Mouse (Mus musculus): ENCODE measurements around the gene Alkbh3.

Gene Alkbh3

DNA sequence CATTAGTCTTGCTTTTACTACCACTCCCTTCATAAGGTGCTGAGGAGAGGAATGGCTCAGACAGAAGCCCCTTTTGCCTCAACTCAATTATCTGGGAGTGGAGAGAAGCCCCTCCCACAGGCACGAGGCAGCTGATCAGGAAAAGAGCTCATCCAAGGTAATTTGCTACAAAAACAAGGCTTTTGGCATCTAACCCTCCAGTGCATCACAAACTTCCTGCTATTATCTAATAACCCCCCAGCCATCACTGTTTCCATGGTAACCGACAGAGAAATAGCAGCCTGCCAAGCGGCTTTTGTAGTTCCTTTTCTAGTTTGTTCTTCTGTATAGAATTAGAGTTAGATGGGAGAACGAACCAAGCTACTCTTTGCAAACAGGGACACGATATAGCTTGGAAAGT lies 18.3 kb downstream of the Alkbh3 start:
- peak; percentile 49 for DNase-seq

DNA sequence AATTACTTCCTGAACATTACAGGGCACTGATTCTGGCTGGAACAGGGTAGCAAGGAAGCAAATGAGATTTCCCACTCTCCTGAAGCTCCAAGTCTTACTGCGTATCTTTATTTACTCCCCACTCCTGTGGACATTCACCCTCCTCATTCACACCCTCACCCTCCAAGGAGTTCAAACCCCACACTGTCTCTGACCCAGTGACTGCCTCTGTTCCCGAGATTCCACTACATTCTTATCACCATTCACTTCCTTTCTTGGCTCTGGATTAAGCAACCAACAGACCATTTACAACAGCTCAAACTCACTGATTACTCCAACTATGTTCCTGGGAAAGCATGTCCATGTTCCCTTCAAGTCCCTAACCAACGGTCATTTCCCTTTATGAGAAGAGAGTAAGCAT lies 19.3 kb downstream of the Alkbh3 start:
- DNase-seq, result no peak

DNA sequence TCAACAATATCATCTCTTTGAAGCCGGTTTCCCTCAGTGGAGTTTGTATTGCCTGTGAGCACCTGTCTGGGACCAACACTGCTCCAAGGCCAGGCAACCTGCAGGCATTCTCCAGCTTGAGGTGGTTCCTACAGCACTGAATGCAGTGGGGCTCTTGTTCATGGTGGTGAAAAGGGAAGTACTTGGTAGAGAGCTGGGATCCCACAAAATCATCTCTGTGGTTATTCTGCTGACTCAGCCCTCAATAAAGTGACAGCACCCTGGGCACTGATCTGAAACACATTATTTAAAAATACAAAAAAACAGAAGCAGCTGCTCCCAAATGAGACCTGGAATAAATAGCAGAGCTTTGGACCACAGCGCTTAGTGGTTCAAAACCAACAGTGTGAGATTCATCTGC lies 22.2 kb downstream of the Alkbh3 start:
- no peak for DNase-seq

DNA sequence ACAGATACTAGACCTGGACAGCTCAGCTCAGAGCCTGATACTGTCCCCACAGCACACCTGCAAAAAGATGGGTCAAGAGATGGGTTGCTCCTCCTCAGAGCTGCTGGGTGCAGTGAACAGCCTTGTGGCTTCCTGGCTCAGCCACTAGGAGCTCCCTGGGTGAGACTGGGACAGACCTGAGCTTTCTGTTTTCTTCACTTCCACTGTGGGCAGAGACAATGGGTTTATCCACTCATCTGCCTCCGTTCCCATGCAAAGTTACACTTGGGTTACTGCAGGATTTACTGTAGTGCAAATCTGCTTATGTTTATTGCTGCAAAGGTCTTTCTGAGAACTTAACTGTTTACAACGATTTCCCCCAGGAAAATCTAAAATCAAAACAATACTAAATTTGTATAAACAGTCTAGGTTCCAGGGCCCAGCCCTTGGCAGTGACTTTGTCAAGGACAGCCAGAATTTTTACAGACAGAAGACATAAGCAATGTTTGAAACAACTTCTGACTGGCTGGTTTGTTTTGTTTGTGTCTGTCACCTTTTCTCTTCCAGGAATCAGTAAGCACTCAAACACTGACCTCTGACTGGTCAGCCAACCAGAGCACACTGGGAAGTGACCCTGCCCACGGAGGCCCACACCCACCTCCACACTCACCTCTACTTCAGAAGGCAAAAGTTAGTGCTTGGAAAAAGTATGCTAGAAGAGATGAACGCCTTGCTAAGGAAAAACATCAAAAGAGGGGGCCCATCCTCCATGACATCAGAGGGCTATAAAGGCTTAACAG lies 28.0 kb downstream of the Alkbh3 start:
- no peak for DNase-seq

DNA sequence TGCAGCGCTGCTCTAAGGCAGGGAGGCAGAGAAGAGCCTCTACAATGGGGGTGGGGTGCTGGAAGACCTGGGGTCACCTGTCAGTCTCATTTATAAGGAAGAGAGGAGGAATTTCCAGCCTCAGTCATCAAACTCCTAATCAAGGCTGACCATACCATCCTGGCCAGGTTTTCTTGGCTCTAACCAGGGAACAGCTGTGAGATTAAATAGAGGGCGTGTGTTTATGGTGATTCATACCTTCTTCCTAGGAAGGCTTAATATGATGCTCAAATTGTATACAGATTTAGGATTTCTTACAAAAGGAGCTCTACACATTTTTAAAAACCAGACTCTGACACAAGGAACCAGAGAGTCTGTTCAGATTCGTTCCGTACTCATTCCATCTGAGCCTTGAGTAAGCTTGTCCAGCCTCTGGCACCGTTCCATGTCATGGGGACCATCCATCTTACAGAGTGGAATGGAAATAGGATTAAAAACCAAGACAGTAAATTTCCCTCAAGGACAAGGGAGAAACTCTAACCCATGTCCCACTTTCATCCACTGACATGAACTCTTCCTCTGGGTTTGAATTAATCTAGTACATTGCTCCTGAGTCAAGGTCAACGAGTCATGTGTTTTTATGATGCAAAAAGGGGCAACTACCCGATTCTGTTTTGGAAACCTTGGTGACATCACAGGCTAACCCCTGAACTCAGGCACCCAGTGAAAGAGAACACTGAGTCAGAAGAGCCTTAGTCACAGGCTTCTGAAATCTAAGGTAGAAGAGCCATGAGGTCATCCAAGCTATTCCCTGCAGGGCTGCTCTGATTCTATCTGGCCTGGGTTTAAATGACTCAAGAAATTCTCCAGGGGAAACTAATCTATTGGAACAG lies 31.1 kb downstream of the Alkbh3 start:
- no peak for DNase-seq

DNA sequence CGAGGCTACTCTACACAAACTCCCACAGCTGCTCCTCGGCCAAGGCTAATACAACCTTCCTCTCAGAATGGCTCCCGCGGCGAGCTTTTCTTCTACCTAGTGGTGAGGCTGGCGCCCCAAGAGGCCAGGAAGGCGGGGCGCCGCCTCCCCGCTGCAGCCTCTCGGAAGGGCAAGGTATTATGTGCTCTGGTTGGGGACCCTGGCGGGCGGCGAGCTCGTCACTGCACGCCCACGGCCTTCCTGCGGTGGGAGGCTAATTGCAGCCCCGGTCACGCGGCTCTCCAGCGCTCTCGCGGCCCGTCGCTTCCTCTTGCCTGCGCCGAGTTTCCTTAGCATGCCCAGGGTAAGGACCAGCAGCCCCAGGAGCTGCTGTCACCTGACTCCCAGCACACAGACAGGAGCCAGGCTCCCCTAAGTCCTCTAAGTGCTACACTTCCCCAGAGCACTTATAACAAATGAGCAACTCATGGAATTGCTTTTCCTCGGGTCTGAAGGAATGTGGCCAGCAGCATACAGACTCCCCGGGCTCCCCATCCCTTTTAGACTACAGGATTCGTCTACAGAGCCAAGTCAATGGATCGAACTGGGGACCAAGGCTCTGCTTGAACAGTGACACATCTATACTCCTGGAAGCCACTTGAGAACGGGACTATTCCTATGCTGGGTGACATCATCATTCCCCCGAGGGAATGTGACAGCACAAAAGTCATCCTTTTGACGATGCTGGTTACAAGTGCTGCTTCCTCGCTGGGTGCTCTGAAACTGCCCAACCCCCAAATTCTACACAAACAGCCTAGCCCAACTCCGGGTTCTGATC lies 34.0 kb downstream of the Alkbh3 start:
- peak; percentile 46 for DNase-seq

DNA sequence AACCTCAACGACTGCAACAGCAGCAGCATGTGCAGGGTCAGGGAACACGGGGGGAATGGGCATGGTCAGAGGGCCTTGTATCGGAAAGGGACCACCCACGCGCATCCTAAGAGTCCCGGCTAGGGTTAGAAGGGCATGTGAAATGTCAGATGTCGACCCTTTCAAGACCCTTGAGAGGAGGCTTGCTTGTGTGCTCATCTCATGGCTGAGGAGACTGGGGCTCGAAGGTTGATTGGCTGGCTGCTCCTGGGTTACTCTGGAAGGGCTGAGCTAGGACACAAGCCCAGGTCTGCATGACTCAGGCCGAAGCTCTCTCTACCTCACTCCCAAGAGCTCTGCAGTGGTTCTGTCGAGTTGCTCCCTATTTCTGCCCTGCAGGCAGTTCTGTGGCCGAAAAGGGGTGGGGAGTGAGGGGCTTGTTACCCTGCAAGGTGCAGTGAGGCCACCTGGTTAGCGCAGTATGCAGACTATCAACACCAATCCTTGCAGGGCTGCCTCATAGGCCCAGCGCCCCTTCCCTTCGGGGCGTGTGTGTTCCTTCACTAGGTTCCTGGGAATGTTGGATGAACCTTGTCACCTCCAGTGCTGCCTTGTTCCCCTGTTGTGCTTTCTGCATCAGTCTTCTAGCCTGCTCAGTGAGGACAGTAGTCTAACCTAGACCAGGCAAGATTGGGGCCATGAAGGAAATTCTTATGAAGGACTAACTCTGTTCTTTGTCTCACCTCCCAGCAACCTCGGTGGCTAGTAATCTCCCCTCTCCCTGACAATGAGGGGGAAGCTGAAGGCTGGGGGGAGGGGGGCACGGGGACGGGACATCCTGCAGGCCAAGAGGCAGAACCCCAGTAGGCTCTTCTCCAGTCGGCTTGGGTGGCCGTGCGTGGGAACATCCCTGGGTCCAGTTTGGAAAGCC lies 34.8 kb downstream of the Alkbh3 start:
- no peak for DNase-seq

DNA sequence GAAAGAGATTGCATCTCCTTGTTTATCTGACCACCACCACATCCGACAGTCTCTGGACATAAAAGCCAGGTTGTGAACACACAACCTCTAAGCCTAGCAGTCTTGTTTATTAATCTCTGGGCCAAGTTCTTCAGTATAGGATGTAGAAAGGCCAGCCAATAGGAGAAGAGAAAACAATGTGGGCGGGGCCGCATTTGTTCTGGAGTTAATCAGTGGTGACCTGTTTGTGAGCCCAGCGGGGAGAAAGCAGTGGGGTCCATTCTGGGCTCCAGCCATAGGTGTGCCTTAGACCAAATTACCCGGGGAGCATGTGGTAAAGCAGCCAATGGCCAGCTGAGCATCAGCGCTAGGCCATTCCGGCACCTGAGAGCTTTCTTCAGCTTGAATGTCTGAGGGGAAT lies 35.6 kb downstream of the Alkbh3 start:
- no peak for DNase-seq

DNA sequence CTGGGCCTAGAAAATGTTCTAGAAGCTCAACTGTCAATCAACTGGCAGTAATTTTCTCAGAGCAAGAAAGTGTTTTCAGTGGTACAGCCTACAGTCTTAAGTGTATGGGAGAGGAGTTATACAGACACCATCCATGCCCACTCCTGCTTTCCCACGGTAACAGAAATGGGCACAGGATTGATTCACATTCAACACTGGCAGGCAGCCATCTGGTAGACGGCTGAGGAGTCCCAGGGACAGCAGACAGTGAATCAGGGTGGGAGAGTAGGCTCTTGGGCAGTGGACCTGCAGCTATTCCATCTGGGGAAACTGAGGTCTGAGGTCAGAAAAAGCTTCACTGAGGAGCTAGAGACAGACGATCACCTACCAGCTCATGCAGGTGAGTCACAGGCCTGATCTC lies 39.0 kb downstream of the Alkbh3 start:
- no peak for DNase-seq

DNA sequence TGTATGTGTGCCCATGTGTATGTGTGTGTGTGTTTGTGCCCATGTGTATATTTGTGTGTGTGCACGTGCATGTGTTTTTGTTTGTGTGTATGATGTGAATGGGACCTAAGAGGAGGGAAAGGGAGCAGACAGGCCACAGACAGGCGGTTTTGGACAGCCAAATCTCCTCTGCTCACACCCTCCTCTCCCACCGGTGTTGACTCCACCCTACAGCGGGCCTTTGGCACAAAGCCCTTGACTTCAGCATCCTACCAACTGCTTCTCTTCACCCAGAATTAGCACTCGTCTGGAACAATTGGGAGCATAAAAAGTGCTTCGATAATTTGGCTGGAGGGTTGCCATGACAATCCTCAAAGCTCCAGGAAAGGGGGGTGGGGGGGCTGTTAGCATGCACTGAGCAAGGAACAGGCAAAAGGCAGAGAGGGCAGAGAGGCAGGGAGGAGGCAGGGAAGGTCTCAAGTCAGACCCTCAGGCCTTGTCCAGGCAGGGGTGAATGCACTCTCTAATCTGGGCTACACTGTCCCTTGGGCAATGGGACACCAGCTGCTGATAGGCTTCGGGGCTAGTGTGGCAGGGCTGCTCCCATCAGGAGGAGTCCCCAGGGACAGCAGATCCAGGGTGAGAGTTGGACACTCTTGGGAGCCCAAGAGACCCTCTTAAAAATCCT lies 46.0 kb downstream of the Alkbh3 start:
- DNase-seq, result no peak

DNA sequence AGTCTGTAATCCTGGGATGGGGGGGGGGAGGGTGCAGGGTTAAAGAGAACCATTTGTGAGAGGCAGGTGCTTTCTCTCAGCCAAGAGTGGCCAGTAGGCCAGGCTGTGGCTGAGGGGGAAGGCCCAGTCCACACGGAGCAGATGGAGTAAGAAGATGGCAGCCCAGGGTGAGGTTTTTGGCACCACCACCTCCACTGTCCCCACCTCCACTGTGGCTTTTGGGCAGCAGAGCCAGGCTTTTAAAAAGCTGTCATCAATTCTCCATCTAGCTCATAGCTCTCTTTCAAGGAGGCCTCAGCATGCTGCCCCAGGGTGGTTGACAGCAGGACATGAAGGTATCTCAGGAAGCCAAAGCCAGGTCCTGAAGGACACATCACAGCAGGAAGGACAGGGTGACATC lies 46.8 kb downstream of the Alkbh3 start:
- DNase-seq, result no peak

DNA sequence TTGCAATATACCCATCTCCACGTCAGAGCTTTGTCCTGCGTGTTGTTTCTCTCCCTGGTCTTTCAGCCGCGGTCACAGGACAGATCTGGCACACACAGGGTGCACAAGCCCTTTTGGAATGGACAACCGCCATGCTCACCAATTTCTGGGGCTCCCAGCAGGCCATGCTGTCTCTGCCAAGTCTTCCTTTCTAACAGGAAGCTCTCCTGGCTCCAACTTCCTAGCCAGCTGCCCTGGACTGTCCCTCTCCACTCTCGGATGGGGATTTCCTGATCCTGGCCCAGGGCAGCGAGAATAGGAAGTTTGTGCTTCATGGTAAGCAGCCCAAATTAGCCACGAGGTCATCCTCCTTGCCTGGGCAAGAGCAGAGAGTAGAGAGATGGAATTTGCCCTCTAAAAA lies 48.9 kb downstream of the Alkbh3 start:
- peak; percentile 61 for DNase-seq

DNA sequence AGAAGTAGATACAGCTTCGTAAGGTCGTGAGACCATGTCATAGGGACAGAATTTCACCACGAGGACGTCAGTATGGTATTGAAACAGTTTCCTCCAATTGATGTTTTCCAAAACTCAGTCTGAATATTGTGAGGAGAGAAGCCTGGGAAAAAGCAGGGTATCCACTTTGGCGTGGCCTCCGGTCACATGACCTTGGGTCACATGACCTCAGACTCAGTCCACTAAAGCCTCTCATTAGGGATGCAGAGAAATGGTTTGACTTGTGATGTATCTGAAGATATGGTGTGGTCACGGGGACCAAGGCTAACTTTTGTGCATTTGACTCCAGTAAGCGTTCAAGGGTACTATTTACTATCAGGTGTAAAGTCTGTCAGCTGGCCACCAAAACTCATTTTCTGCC lies 51.3 kb downstream of the Alkbh3 start:
- no peak for DNase-seq

DNA sequence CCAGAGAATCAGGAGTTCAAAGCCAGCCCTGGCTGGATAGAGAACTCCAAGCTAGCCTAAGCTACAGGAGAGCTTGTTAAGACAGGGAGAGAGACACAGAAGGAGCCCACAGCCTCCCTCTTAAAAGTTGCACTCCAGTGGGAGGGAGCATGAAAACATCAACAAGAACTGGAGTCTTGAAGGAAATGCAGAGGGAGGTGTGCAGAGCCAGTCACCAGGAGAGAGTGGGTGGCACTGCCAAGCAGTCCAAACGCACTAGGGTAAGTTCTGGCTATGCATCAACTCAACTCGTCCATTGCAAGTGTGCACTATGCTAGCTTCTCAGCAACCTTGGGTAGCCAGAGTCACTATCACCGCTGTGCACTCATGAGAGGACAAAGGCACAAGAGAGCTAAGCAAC lies 52.4 kb downstream of the Alkbh3 start:
- no peak for DNase-seq

DNA sequence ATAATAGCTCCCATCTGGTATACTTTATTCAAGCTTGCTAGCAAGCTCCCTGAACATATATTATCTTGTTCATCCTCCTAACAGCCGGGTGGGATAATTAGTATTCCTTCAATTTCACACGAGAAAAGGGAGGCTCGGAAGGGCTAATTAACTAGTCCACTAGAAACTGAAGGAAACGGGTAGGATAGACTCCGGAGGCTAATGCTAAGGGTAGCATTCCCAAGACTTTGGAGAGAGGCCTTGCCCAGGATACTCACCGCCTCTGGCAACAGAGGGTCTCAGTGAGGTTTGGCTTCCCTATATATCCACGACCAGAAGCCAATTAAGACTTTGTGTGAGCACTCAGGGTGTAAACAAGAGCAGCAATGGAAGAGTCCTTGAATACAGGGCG lies 52.8 kb downstream of the Alkbh3 start:
- DNase-seq, result no peak

DNA sequence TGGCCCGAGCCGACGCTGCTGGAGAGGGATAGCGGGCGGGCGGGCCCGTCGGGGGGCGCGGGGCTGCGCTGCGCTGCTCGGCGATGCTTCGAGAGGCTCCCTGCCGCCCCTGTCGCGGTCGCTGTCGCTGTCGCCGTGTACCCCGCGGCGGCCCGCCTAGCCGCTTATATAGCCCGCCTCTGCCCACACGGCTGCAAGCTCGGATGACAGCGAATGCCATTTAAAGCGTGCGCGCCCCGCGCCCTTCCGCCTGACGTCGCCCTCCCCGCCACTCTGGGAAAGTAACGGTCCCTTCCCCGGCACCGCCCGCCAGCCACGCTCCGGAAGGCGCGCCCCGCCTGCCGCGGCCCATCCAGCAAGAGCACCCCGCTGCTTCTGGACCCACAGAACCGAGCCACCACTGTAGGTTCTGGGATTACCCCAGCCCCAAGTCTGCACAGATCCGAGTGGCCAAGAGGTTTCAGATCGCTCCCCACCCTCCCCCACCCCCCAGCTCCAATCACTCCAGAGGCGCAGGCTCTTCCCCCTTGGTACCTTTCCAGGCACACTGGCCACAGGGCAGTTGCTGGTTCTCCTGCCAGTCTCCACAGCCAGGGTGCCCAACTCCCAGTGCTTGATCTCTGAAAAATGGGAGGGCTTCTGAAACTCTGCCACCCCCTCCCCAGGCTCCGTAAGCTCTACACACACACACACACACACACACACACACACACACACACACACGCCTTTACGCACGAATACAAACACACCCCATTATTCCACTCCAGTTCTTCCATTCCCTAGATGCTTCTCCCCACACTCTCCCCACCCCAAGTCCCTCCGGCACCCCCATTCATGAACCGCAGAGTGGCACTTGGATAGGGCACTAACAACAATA lies 53.5 kb downstream of the Alkbh3 start, which contains the start of gene Gm13889:
Gene Gm13889, minus strand, starts transcription at position 294 of the 877 bp plus-strand sequence.
- peak; percentile 70 for DNase-seq

DNA sequence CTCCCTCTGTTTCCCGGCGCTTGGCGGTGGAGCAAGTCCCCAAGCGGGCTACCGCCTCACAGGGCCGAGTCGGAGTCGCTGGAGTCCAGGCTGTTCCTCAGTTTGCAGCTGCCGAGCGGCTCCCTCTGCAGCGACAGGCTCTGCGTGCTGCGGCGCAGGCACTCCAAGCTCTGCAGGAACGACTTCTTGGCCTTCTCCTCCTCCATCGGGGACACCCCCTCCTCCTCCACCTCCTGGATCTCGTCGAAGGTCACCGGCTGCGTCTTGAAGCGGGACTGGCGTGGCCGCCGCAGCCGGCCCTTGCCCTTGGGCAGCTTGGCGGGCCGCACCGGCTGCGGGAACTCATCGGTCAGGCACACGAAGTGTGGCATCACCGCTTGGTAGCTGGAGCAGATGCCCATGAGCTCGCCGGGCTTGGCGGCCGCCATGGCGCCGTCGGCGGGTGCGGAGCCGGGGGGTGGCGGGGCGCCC lies 54.2 kb downstream of the Alkbh3 start:
- DNase-seq, result peak; percentile 26

DNA sequence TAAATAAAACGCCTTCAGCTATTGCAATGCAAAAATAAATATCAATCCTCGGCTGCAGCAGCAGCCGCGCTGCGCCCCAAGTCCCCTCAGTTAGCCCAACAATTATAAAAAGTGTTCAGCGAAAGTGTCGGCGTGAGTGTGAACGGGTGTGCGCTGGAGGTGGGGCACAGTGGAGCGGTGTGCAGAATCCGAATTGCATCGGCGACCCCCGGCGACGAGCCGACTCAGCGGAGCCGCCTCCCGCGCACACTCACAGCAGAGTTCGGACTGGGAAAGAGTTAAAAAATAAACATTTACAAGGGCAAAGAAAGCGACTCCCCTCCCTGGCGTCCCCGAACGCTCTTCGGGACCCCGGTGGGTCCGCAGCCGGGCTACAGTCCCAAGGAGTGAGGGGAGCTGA lies 54.7 kb downstream of the Alkbh3 start:
- DNase-seq, result no peak

DNA sequence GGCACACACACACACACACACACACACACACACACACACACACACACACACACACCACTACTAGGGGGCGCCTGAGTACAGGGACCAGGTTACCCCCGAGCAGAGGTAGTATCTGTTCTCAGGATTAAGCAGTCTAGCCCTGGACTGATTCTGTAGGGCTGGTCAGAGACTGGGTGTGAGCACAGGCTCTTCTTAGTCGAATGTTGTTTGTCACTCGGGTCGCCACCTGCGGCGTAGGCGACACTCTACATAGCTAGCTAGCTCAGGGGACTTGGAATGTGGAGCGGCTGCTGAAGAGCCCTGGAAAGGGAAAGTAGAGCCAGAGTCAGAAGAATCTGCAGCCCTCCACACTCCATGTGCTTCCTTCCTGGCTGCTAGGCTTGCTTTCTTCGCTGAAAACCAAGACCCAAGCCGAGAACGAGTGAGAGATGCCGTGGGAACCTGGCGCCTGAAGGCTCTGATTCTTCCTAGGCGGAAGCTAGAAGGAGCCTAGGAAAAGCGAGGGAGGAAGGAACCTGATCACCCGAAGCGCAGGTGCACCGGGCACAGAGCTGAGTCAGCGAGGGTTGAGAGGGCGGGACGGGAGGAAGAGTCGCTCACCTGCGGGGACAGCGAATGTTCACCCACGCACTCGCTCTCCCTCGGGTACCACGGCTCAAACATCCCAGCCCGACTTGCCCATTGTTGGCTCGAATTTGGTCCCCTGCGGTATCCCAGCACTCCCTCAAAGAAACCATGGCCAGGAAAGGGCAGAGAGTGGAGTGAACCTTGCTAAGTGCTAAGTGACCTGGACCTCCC lies 55.6 kb downstream of the Alkbh3 start:
- DNase-seq, result no peak

DNA sequence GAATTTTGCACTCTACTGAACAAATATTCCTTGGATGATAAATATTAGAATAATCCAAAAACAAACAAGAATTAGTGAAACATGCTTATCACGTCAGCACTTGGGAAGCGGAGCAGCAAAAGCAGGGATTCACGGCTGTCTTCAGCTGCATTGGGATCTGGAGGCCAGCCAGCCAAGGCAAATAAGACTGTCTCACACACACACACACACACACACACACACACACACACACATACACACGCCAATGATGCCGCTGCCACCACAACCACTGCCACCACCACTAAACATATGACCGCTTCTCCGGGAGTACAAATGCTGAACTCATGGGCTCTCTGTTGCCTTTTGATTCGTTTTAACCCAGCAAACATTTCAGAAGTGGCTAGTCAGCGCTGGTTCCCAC lies 56.9 kb downstream of the Alkbh3 start:
- no peak for DNase-seq
